Mouse (Mus musculus): ENCODE results near the gene Bcar3. TPM values are rescaled to one million over a fixed set of nuclear protein-coding genes. Genes with fewer than 3 reads are reported as not detected.

Bcar3 gene
- total and polyA plus RNA-seq, 3 experiments: 47.4 to 61.2 (median 52.0) TPM

- dilution Hi-C loops (cut with MboI; ENCODE audit: extremely low pct_ligation_motif_present, extremely low pct_unique_long_range_greater_than_20kb, low sequenced_read_pairs): no loop called here
- H3K9me3 ChIP-seq (replicated peaks; ENCODE audit: low read length): no peaks in the 10 kb centered on the region
- no peak for DNase-seq (ENCODE audit: extremely low read depth)
- H3K4me1 ChIP-seq (ENCODE audit: control insufficient read depth in 1 of 2, insufficient read depth in 2 of 2): peaks cover 15 to 51% of the 10 kb centered on the region in 2 experiments
- H3K4me2 ChIP-seq (ENCODE audit: insufficient read depth, low read depth, poor library complexity, severe bottlenecking): no peak overlapping the region
- peaks cover 22% of the 10 kb centered on the region for H3K79me2 ChIP-seq (replicated peaks; ENCODE audit: control insufficient read depth, extremely low read depth, insufficient read depth, poor library complexity, severe bottlenecking)
- H3K4me3 ChIP-seq (replicated peaks in 1 of 3; ENCODE audit: low read depth in 2 of 3, low read length in 2 of 3, poor library complexity in 1 of 3): no peak overlapping the region
- in situ Hi-C loops (cut with MboI; ENCODE audit: low pct_ligation_motif_present, low pct_unique_long_range_greater_than_20kb, low sequenced_read_pairs): no loop called here
- no peak overlapping the region for H3K27ac ChIP-seq (ENCODE audit: insufficient read depth, low read depth)
- H3K27me3 ChIP-seq (replicated peaks): no peaks in the 10 kb centered on the region
- TF ChIP-seq ELF1 (IDR thresholded peaks at IDR 0.05; ENCODE audit: low read depth, low read length): no peak
- no peak for TF ChIP-seq CTCF (conservative IDR thresholded peaks at IDR 0.05 in 1 of 2, IDR thresholded peaks at IDR 0.05 in 1 of 2; ENCODE audit: low read depth in 2 of 2, low read length in 2 of 2)
- no peak for TF ChIP-seq TCF12 (IDR thresholded peaks at IDR 0.05; ENCODE audit: low read depth, low read length)
- TF ChIP-seq MAFK (IDR thresholded peaks at IDR 0.05; ENCODE audit: insufficient replicate concordance, low read length): no peak
- TF ChIP-seq USF2 (conservative IDR thresholded peaks at IDR 0.05; ENCODE audit: low read depth, low read length): no peak
- no peak for TF ChIP-seq NELFE (IDR thresholded peaks at IDR 0.05; ENCODE audit: low read depth, low read length)
- no peak for TF ChIP-seq CHD2 (IDR thresholded peaks at IDR 0.05; ENCODE audit: low read length)
- TF ChIP-seq PAX5 (IDR thresholded peaks at IDR 0.05; ENCODE audit: low read length): no peak
- TF ChIP-seq USF1 (IDR thresholded peaks at IDR 0.05; ENCODE audit: low read depth, low read length): no peak
- no peak for TF ChIP-seq MAX (IDR thresholded peaks at IDR 0.05; ENCODE audit: low read length)
- TF ChIP-seq SMC3 (IDR thresholded peaks at IDR 0.05; ENCODE audit: low read depth, low read length): no peak
- peaks cover 24 to 89% of the 10 kb centered on the region in 2 experiments for H3K36me3 ChIP-seq (replicated peaks in 1 of 2; ENCODE audit: control insufficient read depth in 1 of 2, insufficient read depth in 1 of 2, low read length in 1 of 2)
- no peak overlapping the region for H3K9ac ChIP-seq (ENCODE audit: insufficient read depth, low read depth)
Measured at GRCm38 (mm10) chr3:122472412-122472811, 178.5 kb downstream of the Bcar3 start.

GRCm38 (mm10) chr3:122473523-122474034, 179.6 kb downstream of the Bcar3 start:
- dilution Hi-C loops (cut with MboI; ENCODE audit: extremely low pct_ligation_motif_present, extremely low pct_unique_long_range_greater_than_20kb, low sequenced_read_pairs) (no loop called here), in situ Hi-C loops (cut with MboI; ENCODE audit: low pct_ligation_motif_present, low pct_unique_long_range_greater_than_20kb, low sequenced_read_pairs) (no loop called here)
- Histone ChIP-seq H3K9me3 (replicated peaks; ENCODE audit: low read length) (no peaks in the 10 kb centered on the region), H3K4me1 (ENCODE audit: control insufficient read depth in 1 of 2, insufficient read depth in 2 of 2) (peaks cover 15 to 56% of the 10 kb centered on the region in 2 experiments), H3K27me3 (replicated peaks) (no peaks in the 10 kb centered on the region), H3K27ac (ENCODE audit: insufficient read depth, low read depth) (no peak overlapping the region), H3K4me3 (replicated peaks in 1 of 3; ENCODE audit: low read depth in 2 of 3, low read length in 2 of 3, poor library complexity in 1 of 3) (no peak overlapping the region), H3K9ac (ENCODE audit: insufficient read depth, low read depth) (no peak overlapping the region), H3K4me2 (ENCODE audit: insufficient read depth, low read depth, poor library complexity, severe bottlenecking) (no peak overlapping the region), H3K36me3 (replicated peaks in 1 of 2; ENCODE audit: control insufficient read depth in 1 of 2, insufficient read depth in 1 of 2, low read length in 1 of 2) (peaks cover 33 to 94% of the 10 kb centered on the region in 2 experiments), H3K79me2 (replicated peaks; ENCODE audit: control insufficient read depth, extremely low read depth, insufficient read depth, poor library complexity, severe bottlenecking) (peaks cover 20% of the 10 kb centered on the region)
- no peak for TF ChIP-seq ZMIZ1 (IDR thresholded peaks at IDR 0.05; ENCODE audit: low read depth, low read length)
- no peak for TF ChIP-seq GABPA (IDR thresholded peaks at IDR 0.05; ENCODE audit: insufficient replicate concordance, low read depth, low read length)
- TF ChIP-seq MAZ (IDR thresholded peaks at IDR 0.05; ENCODE audit: low read depth, low read length): no peak
- no peak for TF ChIP-seq MAFK (IDR thresholded peaks at IDR 0.05; ENCODE audit: insufficient replicate concordance, low read length)
- no peak for TF ChIP-seq KAT2A (IDR thresholded peaks at IDR 0.05; ENCODE audit: insufficient replicate concordance, low read length)
- TF ChIP-seq IRF4 (IDR thresholded peaks at IDR 0.05; ENCODE audit: low read depth, low read length): no peak
- no peak for TF ChIP-seq TBP (conservative IDR thresholded peaks at IDR 0.05; ENCODE audit: low read depth, low read length)
- TF ChIP-seq RCOR1 (conservative IDR thresholded peaks at IDR 0.05; ENCODE audit: low read depth, low read length): no peak
- no peak for TF ChIP-seq UBTF (IDR thresholded peaks at IDR 0.05; ENCODE audit: low read depth, low read length)
- no peak for TF ChIP-seq TCF12 (IDR thresholded peaks at IDR 0.05; ENCODE audit: low read depth, low read length)
- TF ChIP-seq POLR2A (IDR thresholded peaks at IDR 0.05; ENCODE audit: low read depth, low read length): no peak
- no peak for TF ChIP-seq CHD1 (IDR thresholded peaks at IDR 0.05; ENCODE audit: low read depth, low read length)
- TF ChIP-seq SMC3 (IDR thresholded peaks at IDR 0.05; ENCODE audit: low read depth, low read length): no peak
- TF ChIP-seq EP300 (IDR thresholded peaks at IDR 0.05; ENCODE audit: low read length): no peak
- TF ChIP-seq CHD2 (IDR thresholded peaks at IDR 0.05; ENCODE audit: low read length): no peak
- TF ChIP-seq JUND (conservative IDR thresholded peaks at IDR 0.05; ENCODE audit: low read depth, low read length): no peak
- no peak for TF ChIP-seq MEF2A (IDR thresholded peaks at IDR 0.05; ENCODE audit: borderline replicate concordance, low read depth, low read length)
- no peak for TF ChIP-seq PAX5 (IDR thresholded peaks at IDR 0.05; ENCODE audit: low read length)
- DNase-seq (ENCODE audit: extremely low read depth): no peak
